Mouse (Mus musculus) neural tube, embryonic 14.5 days (tissue): ENCODE data around the gene Trafd1. TPM values are rescaled to one million over a fixed set of nuclear protein-coding genes. Genes with fewer than 3 reads are reported as not detected.
A peak's percentile ranks its signal among the peaks of the same experiment; 100 is the strongest.

Experiments used
- ATAC-seq: fragments of 200-750 bp; cut with Nextera tagmentation; 2 replicates; pipeline ENCODE4 v1.8.0; 2017; ENCODE audit warnings: low read depth, mild to moderate bottlenecking, moderate TSS enrichment, moderate library complexity
- H3K27ac ChIP-seq: fragments of 300-500 bp; sonication (generic); 2 replicates; pipeline ENCODE4 v1.5.1; 2014; ENCODE audit warnings: low read depth, mild to moderate bottlenecking, control low read depth, low read length, moderate library complexity, mixed read lengths
- H3K27me3 ChIP-seq: fragments of 300-500 bp; sonication (generic); 2 replicates; pipeline ENCODE4 v1.6.1; 2014; ENCODE audit warnings: low read length; ENCODE audit not compliant: control insufficient read depth, insufficient read depth
- H3K36me3 ChIP-seq: fragments of 300-500 bp; sonication (generic); 2 replicates; pipeline ENCODE4 v1.6.1; 2014; ENCODE audit warnings: low read length, mixed read lengths; ENCODE audit not compliant: control insufficient read depth, insufficient read depth
- H3K4me1 ChIP-seq: fragments of 300-500 bp; sonication (generic); 2 replicates; pipeline ENCODE4 v1.6.1; 2014; ENCODE audit warnings: low read length; ENCODE audit not compliant: control insufficient read depth, insufficient read depth
- H3K4me2 ChIP-seq: fragments of 300-500 bp; sonication (generic); 2 replicates; pipeline ENCODE4 v1.6.1; 2014; ENCODE audit warnings: mild to moderate bottlenecking, low read depth, low read length, control low read depth
- H3K4me3 ChIP-seq: fragments of 300-500 bp; sonication (generic); 2 replicates; pipeline ENCODE4 v1.5.1; 2014; ENCODE audit warnings: low read depth, low read length, control low read depth, mixed read lengths
- H3K9ac ChIP-seq: fragments of 300-500 bp; sonication (generic); replicated peaks from 2 replicates; pipeline ENCODE4 v1.6.1; 2014; ENCODE audit warnings: low read depth, mild to moderate bottlenecking, control low read depth, low read length, mixed read lengths
- H3K9me3 ChIP-seq: fragments of 300-500 bp; sonication (generic); 2 replicates; pipeline ENCODE4 v1.6.1; 2016; ENCODE audit warnings: low read length; ENCODE audit not compliant: control insufficient read depth
- WGBS: fragments of 180-500 bp; shearing (Covaris S2); extraction: QIAGEN DNeasy Blood & Tissue Kit; methylation state at CpG from one replicate; pipeline ENCODE4 v1.1.7; 2014; 5-methylcytosine and 5-hydroxymethylcytosine counted together
- polyA plus RNA-seq: library from polyadenylated mRNA; unstranded; fragments of >200 nt; fragmentation: Nextera tagmentation; extraction: Ambion mirVana; gene quantifications from 2 replicates; pipeline ENCODE4 v1.2.1, GENCODE M21; 2014

Trafd1 gene
- polyA plus RNA-seq, 1 experiment from 2014 or later, result 121 TPM

- H3K4me3 ChIP-seq, result no peak overlapping the region
- 87% methylated on average over 5 of the region's 5 CpGs for WGBS
- H3K9ac ChIP-seq, result peak overlapping the region; percentile 75; the same call in 1 of the 2 replicates
- H3K27ac ChIP-seq, result no peak overlapping the region
- H3K4me1 ChIP-seq, result peaks cover 6% of the 10 kb centered on the region; the same call in 1 of the 2 replicates
- H3K36me3 ChIP-seq, result no peaks in the 10 kb centered on the region
- H3K4me2 ChIP-seq, result peak overlapping the region; percentile 70; the same call in 1 of the 2 replicates
- no peaks in the 10 kb centered on the region for H3K27me3 ChIP-seq
- no peak for ATAC-seq
- H3K9me3 ChIP-seq, result no peaks in the 10 kb centered on the region
Measured at GRCm38 (mm10) chr5:121399540-121399939, 14.1 kb upstream of the Trafd1 start.

GRCm38 (mm10) chr5:121398965-121399462, 13.6 kb upstream of the Trafd1 start:
- Histone ChIP-seq H3K9me3 (no peaks in the 10 kb centered on the region), H3K4me2 (peak overlapping the region; percentile 70), H3K27me3 (no peaks in the 10 kb centered on the region), H3K9ac (peak overlapping the region; percentile 75), H3K4me3 (peak overlapping the region; percentile 96), H3K27ac (no peak overlapping the region), H3K4me1 (peaks cover 6% of the 10 kb centered on the region; the same call in 1 of the 2 replicates), H3K36me3 (no peaks in the 10 kb centered on the region)
- WGBS, result 64% methylated on average over 9 of the region's 9 CpGs
- ATAC-seq, result no peak

- H3K4me1 ChIP-seq, result peaks cover 6% of the 10 kb centered on the region; the same call in 1 of the 2 replicates
- H3K27ac ChIP-seq, result peak overlapping the region; percentile 52
- ATAC-seq, result peak; percentile 74
- H3K27me3 ChIP-seq, result no peaks in the 10 kb centered on the region
- no peaks in the 10 kb centered on the region for H3K9me3 ChIP-seq
- peak overlapping the region; percentile 96 for H3K4me3 ChIP-seq
- 1% methylated on average over 63 of the region's 67 CpGs for WGBS
- peak overlapping the region; percentile 70 for H3K4me2 ChIP-seq
- H3K9ac ChIP-seq, result peak overlapping the region; percentile 75
- H3K36me3 ChIP-seq, result no peaks in the 10 kb centered on the region
Measured at GRCm38 (mm10) chr5:121398146-121398964, 12.9 kb upstream of the Trafd1 start.

- H3K9ac ChIP-seq, result peak within 1 kb of the TSS; percentile 75
- ATAC-seq, result peak; percentile 96
- H3K9me3 ChIP-seq, result no peaks in the 10 kb centered on the region
- no peaks in the 10 kb centered on the region for H3K27me3 ChIP-seq
- H3K4me1 ChIP-seq, result peaks cover 6% of the 10 kb centered on the region; the same call in 1 of the 2 replicates
- H3K36me3 ChIP-seq, result no peaks in the 10 kb centered on the region
- WGBS, result 12% methylated on average over 43 of the region's 53 CpGs
- H3K27ac ChIP-seq, result peak within 1 kb of the TSS; percentile 82
- peak within 1 kb of the TSS; percentile 96 for H3K4me3 ChIP-seq
- H3K4me2 ChIP-seq, result peak within 1 kb of the TSS; percentile 70
Measured at GRCm38 (mm10) chr5:121397187-121398145, 12.0 kb upstream of the Trafd1 start, which contains the start of gene Naa25. Gene Naa25 (plus strand): TSS chr5:121397936.

GRCm38 (mm10) chr5:121395621-121396020, 10.2 kb upstream of the Trafd1 start:
- WGBS, result 81% methylated on average over 5 of the region's 5 CpGs
- H3K4me2 ChIP-seq, result no peak overlapping the region
- H3K4me1 ChIP-seq, result peaks cover 6% of the 10 kb centered on the region; the same call in 1 of the 2 replicates
- no peak for ATAC-seq
- no peaks in the 10 kb centered on the region for H3K36me3 ChIP-seq
- H3K4me3 ChIP-seq, result no peak overlapping the region
- H3K9me3 ChIP-seq, result no peaks in the 10 kb centered on the region
- H3K27ac ChIP-seq, result no peak overlapping the region
- no peak overlapping the region for H3K9ac ChIP-seq
- no peaks in the 10 kb centered on the region for H3K27me3 ChIP-seq

- H3K36me3 ChIP-seq, result no peaks in the 10 kb centered on the region
- no peaks in the 10 kb centered on the region for H3K4me1 ChIP-seq
- no peaks in the 10 kb centered on the region for H3K27me3 ChIP-seq
- WGBS, result 87% methylated on average over 3 of the region's 3 CpGs
- H3K4me2 ChIP-seq, result no peak overlapping the region
- H3K9me3 ChIP-seq, result no peaks in the 10 kb centered on the region
- no peak overlapping the region for H3K27ac ChIP-seq
- H3K4me3 ChIP-seq, result no peak overlapping the region
- no peak overlapping the region for H3K9ac ChIP-seq
- ATAC-seq, result no peak
Measured at GRCm38 (mm10) chr5:121393402-121393801, 8.0 kb upstream of the Trafd1 start.

- Histone ChIP-seq H3K9ac (no peak overlapping the region), H3K4me3 (no peak overlapping the region), H3K27me3 (no peaks in the 10 kb centered on the region), H3K4me1 (no peaks in the 10 kb centered on the region), H3K9me3 (no peaks in the 10 kb centered on the region), H3K27ac (no peak overlapping the region), H3K36me3 (no peaks in the 10 kb centered on the region), H3K4me2 (no peak overlapping the region)
- ATAC-seq, result no peak
- WGBS, result 58% methylated on average over 16 of the region's 16 CpGs
Measured at GRCm38 (mm10) chr5:121392667-121393380, 7.4 kb upstream of the Trafd1 start.

GRCm38 (mm10) chr5:121389691-121390090, 4.3 kb upstream of the Trafd1 start:
- no peak for ATAC-seq
- no peak overlapping the region for H3K27ac ChIP-seq
- no peaks in the 10 kb centered on the region for H3K36me3 ChIP-seq
- no peak overlapping the region for H3K4me3 ChIP-seq
- no peak overlapping the region for H3K4me2 ChIP-seq
- H3K27me3 ChIP-seq, result no peaks in the 10 kb centered on the region
- H3K9ac ChIP-seq, result no peak overlapping the region
- H3K9me3 ChIP-seq, result no peaks in the 10 kb centered on the region
- no peaks in the 10 kb centered on the region for H3K4me1 ChIP-seq
